Mouse (Mus musculus) testis, adult 2 months (tissue): ENCODE measurements around the gene 1700020L24Rik.

ENCODE experiments used
- CTCF ChIP-seq: fragments of 200-500 bp; IDR thresholded peaks from 2 replicates; pipeline ENCODE4 v1.5.1; 2012; ENCODE audit warnings: low read depth, mild to moderate bottlenecking, inconsistent platforms, low read length, moderate library complexity; ENCODE audit not compliant: control insufficient read depth, insufficient read depth, insufficient replicate concordance
- POLR2A ChIP-seq: fragments of 200-500 bp; IDR thresholded peaks from 2 replicates; pipeline ENCODE4 v1.6.1; 2012; ENCODE audit warnings: low read depth, mild to moderate bottlenecking, inconsistent platforms, low read length, moderate library complexity; ENCODE audit not compliant: control insufficient read depth

DNA sequence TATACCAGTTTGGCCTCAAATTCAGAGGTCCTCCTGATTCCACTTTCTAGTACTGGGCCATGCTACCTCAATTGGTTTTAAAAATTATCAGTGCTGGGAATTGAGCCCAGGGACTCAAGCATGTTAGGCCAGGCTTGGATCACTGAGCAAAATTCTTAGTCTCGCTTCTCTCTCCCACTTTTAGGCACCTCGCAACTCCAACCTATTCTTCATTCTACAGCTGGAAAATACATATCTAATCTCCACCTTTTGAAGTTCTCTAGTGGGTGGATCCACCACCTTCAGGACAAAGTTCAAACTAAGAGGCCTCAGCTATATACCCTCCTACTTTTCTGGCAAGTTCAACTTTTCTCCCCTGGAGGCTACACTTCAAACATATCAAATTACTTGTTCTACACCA is 34.3 kb downstream of the 1700020L24Rik start:
- no peak for TF ChIP-seq POLR2A
- TF ChIP-seq CTCF: no peak
